Mouse (Mus musculus): ENCODE data around the gene Ccdc170. TPM values are rescaled to one million over a fixed set of nuclear protein-coding genes. Genes with fewer than 3 reads are reported as not detected.

The Ccdc170 gene
- polyA plus RNA-seq, 1 experiment from 2014 or later = 0.34 TPM

- 20% methylated on average over 7 of the region's 7 CpGs for whole genome bisulfite sequencing
- ATAC-seq (replicated peaks) = no peak
- no peak overlapping the region for H3K4me3 ChIP-seq
- H3K27ac ChIP-seq = no peak overlapping the region
- H3K36me3 ChIP-seq (replicated peaks) = no peaks in the 10 kb centered on the region
- no peaks in the 10 kb centered on the region for H3K27me3 ChIP-seq (replicated peaks)
- no peak overlapping the region for H3K9ac ChIP-seq
- H3K4me1 ChIP-seq = no peaks in the 10 kb centered on the region
- no peak overlapping the region for H3K4me2 ChIP-seq
- no peaks in the 10 kb centered on the region for H3K9me3 ChIP-seq
These were observed 45.7 kb downstream of the Ccdc170 start for GRCm38 (mm10) chr10:4528043-4528442.

GRCm38 (mm10) chr10:4530638-4531235 lies 48.4 kb downstream of the Ccdc170 start:
- no peak overlapping the region for H3K4me3 ChIP-seq
- ATAC-seq (replicated peaks) = no peak
- 84% methylated on average over 9 of the region's 9 CpGs for WGBS

DNA sequence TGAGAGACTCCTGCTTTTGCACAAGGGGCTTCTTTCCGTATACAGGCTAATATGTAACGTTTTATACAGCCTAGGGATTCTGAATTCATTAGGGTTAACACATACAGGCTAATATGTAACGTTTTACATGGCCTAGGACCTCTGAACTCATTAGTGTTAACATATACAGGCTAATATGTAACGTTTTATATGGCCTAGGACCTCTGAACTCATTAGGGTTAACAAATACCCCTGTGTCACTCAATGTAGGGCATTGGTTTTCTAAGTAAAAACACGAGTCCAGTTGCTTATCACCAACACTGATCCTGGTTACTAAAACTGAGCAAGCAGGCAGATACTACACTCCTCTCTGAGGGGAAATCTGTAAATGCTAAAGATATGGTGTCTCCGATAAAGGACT lies 49.6 kb downstream of the Ccdc170 start:
- H3K4me2 ChIP-seq = no peak overlapping the region
- H3K36me3 ChIP-seq (replicated peaks) = no peaks in the 10 kb centered on the region
- no peak for ATAC-seq (replicated peaks)
- H3K4me1 ChIP-seq = no peaks in the 10 kb centered on the region
- H3K9me3 ChIP-seq = no peaks in the 10 kb centered on the region
- WGBS = 74% methylated on average over 6 of the region's 6 CpGs
- H3K9ac ChIP-seq = no peak overlapping the region
- H3K27me3 ChIP-seq (replicated peaks) = no peaks in the 10 kb centered on the region
- H3K4me3 ChIP-seq = no peak overlapping the region
- H3K27ac ChIP-seq = no peak overlapping the region

More at GRCm38 (mm10) chr10:4530638-4531235, 48.4 kb downstream of the Ccdc170 start:
- no peaks in the 10 kb centered on the region for H3K9me3 ChIP-seq
- no peaks in the 10 kb centered on the region for H3K27me3 ChIP-seq (replicated peaks)
- no peaks in the 10 kb centered on the region for H3K4me1 ChIP-seq
- H3K36me3 ChIP-seq (replicated peaks) = no peaks in the 10 kb centered on the region
- no peak overlapping the region for H3K27ac ChIP-seq
- no peak overlapping the region for H3K4me2 ChIP-seq
- no peak overlapping the region for H3K9ac ChIP-seq

DNA sequence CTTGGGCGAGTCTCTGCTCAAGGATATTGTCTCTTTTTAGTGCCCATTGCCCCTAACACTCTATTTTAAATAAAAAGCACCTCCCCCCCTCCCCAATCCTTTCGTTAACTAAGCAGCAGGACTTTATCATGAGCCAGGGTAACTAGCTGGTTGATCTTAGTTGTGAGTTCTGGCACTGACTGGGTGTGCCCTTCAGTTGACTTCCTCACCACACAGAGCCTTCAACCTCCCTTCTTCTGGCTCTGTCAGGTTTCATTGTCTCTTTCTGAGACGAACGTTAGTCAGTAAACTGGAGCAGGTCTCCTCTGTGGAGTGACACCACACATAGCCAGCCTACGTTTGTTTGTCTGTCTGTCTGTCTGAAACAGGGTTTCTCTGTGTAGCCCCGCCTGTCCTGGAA lies 50.4 kb downstream of the Ccdc170 start:
- H3K9me3 ChIP-seq = no peaks in the 10 kb centered on the region
- H3K4me1 ChIP-seq = no peaks in the 10 kb centered on the region
- H3K27me3 ChIP-seq (replicated peaks) = no peaks in the 10 kb centered on the region
- WGBS = 86% methylated on average over 6 of the region's 6 CpGs
- no peak overlapping the region for H3K4me3 ChIP-seq
- no peak for ATAC-seq (replicated peaks)
- no peak overlapping the region for H3K9ac ChIP-seq
- H3K36me3 ChIP-seq (replicated peaks) = no peaks in the 10 kb centered on the region
- no peak overlapping the region for H3K27ac ChIP-seq
- H3K4me2 ChIP-seq = no peak overlapping the region

DNA sequence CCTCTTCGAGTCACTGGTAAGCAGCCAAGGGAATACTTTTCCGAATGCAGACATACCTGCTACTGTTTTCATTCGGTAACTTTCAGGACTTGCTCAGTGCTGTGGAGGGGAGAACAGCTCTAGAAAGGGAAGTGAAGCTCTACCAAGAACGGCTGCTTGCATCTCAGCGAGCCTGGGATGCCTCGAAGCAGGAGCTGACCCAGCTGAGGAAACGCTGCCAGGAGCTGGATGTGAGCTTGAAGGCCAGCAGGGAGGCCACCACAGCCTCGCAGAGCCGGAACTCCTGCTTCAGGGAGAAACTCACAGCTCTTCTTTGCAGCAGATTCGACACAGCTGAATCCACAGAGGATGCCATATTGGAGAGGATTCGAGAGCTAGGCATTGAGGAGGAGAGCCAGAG lies 51.6 kb downstream of the Ccdc170 start:
- Histone ChIP-seq H3K4me2 (no peak overlapping the region), H3K36me3 (replicated peaks) (no peaks in the 10 kb centered on the region), H3K4me1 (no peaks in the 10 kb centered on the region), H3K4me3 (no peak overlapping the region), H3K27me3 (replicated peaks) (no peaks in the 10 kb centered on the region), H3K27ac (no peak overlapping the region), H3K9ac (no peak overlapping the region), H3K9me3 (no peaks in the 10 kb centered on the region)
- ATAC-seq (replicated peaks) = no peak
- 86% methylated on average over 11 of the region's 11 CpGs for WGBS

DNA sequence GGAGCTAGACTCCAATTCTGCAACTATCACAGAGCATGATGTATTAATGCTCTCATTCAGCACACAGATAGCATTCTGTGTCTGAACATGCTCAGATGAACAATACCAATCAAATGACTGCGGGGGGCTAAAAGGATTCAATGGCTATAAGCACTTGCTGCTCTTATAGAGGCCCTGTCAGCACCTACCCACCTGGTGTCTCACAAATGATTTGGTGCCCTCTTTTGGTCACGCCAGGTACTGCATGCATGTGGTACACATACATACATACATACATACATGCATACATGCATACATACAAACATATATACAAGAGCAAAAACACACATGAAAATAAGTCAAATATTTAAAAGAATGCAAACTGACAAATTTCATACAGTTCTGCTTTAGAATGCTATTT lies 63.2 kb downstream of the Ccdc170 start:
- H3K27ac ChIP-seq = no peak overlapping the region
- no peak overlapping the region for H3K4me2 ChIP-seq
- WGBS = 95% methylated on average over 2 of the region's 2 CpGs
- no peaks in the 10 kb centered on the region for H3K27me3 ChIP-seq (replicated peaks)
- no peaks in the 10 kb centered on the region for H3K36me3 ChIP-seq (replicated peaks)
- H3K9me3 ChIP-seq = no peaks in the 10 kb centered on the region
- no peaks in the 10 kb centered on the region for H3K4me1 ChIP-seq
- no peak overlapping the region for H3K9ac ChIP-seq
- H3K4me3 ChIP-seq = no peak overlapping the region
- no peak for ATAC-seq (replicated peaks)

GRCm38 (mm10) chr10:4553442-4554119 lies 71.3 kb downstream of the Ccdc170 start:
- Histone ChIP-seq H3K9ac (no peak overlapping the region), H3K9me3 (no peaks in the 10 kb centered on the region), H3K27me3 (replicated peaks) (no peaks in the 10 kb centered on the region), H3K36me3 (replicated peaks) (no peaks in the 10 kb centered on the region), H3K4me2 (no peak overlapping the region), H3K4me1 (no peaks in the 10 kb centered on the region), H3K4me3 (no peak overlapping the region), H3K27ac (no peak overlapping the region)
- whole genome bisulfite sequencing = 72% methylated on average over 9 of the region's 9 CpGs
- no peak for ATAC-seq (replicated peaks)

- Histone ChIP-seq H3K9me3 (no peaks in the 10 kb centered on the region), H3K27me3 (replicated peaks) (no peaks in the 10 kb centered on the region), H3K4me1 (no peaks in the 10 kb centered on the region), H3K4me3 (no peak overlapping the region), H3K4me2 (no peak overlapping the region), H3K9ac (no peak overlapping the region), H3K27ac (no peak overlapping the region), H3K36me3 (replicated peaks) (no peaks in the 10 kb centered on the region)
- no peak for ATAC-seq (replicated peaks)
- 88% methylated on average over 3 of the region's 3 CpGs for WGBS
These were observed 74.6 kb downstream of the Ccdc170 start for GRCm38 (mm10) chr10:4556842-4557377.

GRCm38 (mm10) chr10:4559132-4559531 lies 76.8 kb downstream of the Ccdc170 start:
- Histone ChIP-seq H3K4me2 (no peak overlapping the region), H3K36me3 (replicated peaks) (no peaks in the 10 kb centered on the region), H3K27ac (no peak overlapping the region), H3K9me3 (no peaks in the 10 kb centered on the region), H3K9ac (no peak overlapping the region), H3K4me3 (no peak overlapping the region), H3K4me1 (no peaks in the 10 kb centered on the region), H3K27me3 (replicated peaks) (no peaks in the 10 kb centered on the region)
- ATAC-seq (replicated peaks) = no peak
- 40% methylated on average over 4 of the region's 4 CpGs for WGBS

DNA sequence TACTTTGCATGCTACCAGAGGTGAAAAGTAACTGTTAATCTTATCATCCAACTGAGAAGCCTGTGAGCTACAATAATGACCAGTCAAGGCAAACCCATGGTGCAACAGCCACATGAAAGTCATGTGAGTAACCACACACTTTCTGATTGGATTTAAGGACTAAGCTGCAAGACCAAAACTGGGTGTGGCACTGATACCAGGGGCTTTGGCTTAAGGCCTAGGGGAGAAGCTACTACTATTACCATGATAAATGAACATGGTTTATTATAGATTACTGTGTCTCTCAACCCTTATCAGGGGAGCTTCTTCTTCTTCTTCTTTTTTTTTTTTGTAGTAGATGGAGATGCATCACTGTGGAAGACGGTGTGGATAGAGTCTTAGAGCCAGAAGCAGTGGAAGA lies 82.8 kb downstream of the Ccdc170 start:
- no peaks in the 10 kb centered on the region for H3K4me1 ChIP-seq
- no peak for ATAC-seq (replicated peaks)
- H3K4me3 ChIP-seq = no peak overlapping the region
- no peak overlapping the region for H3K9ac ChIP-seq
- WGBS = 97% methylated on average over 1 of the region's 1 CpGs
- no peaks in the 10 kb centered on the region for H3K27me3 ChIP-seq (replicated peaks)
- no peaks in the 10 kb centered on the region for H3K36me3 ChIP-seq (replicated peaks)
- no peaks in the 10 kb centered on the region for H3K9me3 ChIP-seq
- no peak overlapping the region for H3K4me2 ChIP-seq
- H3K27ac ChIP-seq = no peak overlapping the region

GRCm38 (mm10) chr10:4570778-4571177 lies 88.5 kb downstream of the Ccdc170 start:
- H3K27me3 ChIP-seq (replicated peaks) = no peaks in the 10 kb centered on the region
- no peak for ATAC-seq (replicated peaks)
- H3K27ac ChIP-seq = no peak overlapping the region
- H3K36me3 ChIP-seq (replicated peaks) = no peaks in the 10 kb centered on the region
- no peak overlapping the region for H3K4me3 ChIP-seq
- 87% methylated on average over 4 of the region's 4 CpGs for WGBS
- no peaks in the 10 kb centered on the region for H3K9me3 ChIP-seq
- H3K4me2 ChIP-seq = no peak overlapping the region
- H3K9ac ChIP-seq = no peak overlapping the region
- no peaks in the 10 kb centered on the region for H3K4me1 ChIP-seq

GRCm38 (mm10) chr10:4571304-4571703 lies 89.0 kb downstream of the Ccdc170 start:
- H3K27ac ChIP-seq = no peak overlapping the region
- no peak for ATAC-seq (replicated peaks)
- no peaks in the 10 kb centered on the region for H3K4me1 ChIP-seq
- WGBS = 69% methylated on average over 4 of the region's 4 CpGs
- no peak overlapping the region for H3K4me2 ChIP-seq
- no peaks in the 10 kb centered on the region for H3K9me3 ChIP-seq
- H3K4me3 ChIP-seq = no peak overlapping the region
- H3K36me3 ChIP-seq (replicated peaks) = no peaks in the 10 kb centered on the region
- H3K9ac ChIP-seq = no peak overlapping the region
- no peaks in the 10 kb centered on the region for H3K27me3 ChIP-seq (replicated peaks)

DNA sequence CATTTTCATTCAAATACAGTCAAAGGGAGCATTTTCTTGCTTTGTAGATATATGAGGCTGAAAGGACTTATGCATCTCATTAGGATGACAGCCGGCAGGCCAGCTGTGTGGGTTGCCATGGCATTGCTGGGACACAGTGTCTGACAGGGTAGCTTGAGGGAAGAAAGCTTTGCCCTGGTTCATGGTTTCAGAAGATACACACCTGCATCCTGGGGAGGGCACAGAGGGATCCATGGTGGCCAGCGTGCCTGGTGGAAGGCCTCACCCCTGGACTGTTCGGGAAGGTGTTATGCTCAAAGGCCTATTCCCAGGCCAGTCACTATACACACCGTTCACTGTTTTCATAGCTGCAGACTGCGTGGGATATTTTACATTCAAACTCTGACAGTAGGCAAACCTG lies 99.6 kb downstream of the Ccdc170 start:
- WGBS = 59% methylated on average over 5 of the region's 5 CpGs
- Histone ChIP-seq H3K9me3 (no peaks in the 10 kb centered on the region), H3K4me1 (no peaks in the 10 kb centered on the region), H3K9ac (no peak overlapping the region), H3K36me3 (replicated peaks) (no peaks in the 10 kb centered on the region), H3K4me3 (no peak overlapping the region), H3K27ac (no peak overlapping the region), H3K27me3 (replicated peaks) (no peaks in the 10 kb centered on the region), H3K4me2 (no peak overlapping the region)
- ATAC-seq (replicated peaks) = peak; percentile 90
